Mouse (Mus musculus) spleen, adult 12 weeks (tissue): ENCODE data around the gene Rps19.
A peak's percentile ranks its signal among the peaks of the same experiment; 100 is the strongest.

Experiments
- DNase-seq: peaks from one replicate; pipeline ENCODE4 v3.0.0; 2022; ENCODE audit warnings: low spot score

Rps19 gene

DNA sequence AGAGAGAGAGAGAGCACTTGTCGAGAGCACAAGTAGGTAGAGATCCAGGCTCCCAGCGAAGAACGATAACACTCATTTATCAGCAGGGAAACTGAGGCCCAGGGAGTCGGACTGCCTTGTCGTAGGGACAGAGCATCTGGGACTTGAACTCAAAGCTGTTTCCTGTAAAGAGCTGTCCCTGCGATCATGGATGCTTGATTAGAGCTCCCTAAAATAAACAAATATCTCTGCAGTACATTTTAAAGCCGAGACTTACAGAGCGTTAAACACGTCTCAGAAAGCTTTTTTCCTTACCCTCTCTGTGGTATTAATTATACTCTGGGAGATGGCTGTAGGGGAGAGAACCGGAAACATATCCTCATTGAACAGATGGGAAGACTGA is 19.3 kb downstream of the Rps19 start:
- no peak for DNase-seq

DNA sequence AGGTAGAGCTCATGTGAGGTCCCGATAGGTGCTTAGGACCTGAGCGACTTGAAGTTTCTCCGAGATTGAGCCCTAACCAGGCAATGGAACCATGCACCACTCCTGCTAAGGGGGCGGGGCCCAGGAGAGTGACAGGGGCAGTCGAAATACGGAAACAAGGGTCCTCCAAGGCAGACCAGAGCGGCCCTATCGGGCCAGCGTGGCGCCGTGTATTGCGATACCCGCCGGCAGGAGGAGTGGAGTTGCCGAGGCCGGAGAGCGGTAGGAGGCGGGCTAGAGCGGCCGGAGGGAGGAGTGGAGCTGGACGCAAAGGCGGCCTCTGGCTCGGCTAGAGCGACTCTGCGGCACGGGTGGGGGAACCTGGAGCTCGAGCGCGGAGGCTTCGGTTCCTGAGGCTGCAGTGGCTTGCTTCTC is 19.9 kb downstream of the Rps19 start:
- peak; percentile 93 for DNase-seq

DNA sequence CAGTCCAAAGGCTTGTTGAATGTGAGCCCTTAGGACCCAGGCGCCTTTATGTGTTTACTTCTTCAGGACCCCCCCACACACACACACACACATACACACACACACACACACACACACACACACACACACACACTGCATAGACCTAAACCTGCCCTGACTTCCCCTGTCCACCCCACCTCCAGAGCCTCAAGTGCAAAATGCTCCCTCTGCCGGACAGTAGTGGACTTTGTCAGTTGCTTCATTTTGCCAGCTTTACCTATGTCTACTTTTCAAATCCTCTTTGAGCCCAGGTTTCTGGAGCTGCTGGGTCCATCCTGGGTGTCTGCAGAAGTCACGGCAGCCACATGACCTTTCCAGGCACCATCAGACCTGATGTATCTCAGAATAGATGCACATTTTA is 20.8 kb downstream of the Rps19 start:
- peak; percentile 66 for DNase-seq

DNA sequence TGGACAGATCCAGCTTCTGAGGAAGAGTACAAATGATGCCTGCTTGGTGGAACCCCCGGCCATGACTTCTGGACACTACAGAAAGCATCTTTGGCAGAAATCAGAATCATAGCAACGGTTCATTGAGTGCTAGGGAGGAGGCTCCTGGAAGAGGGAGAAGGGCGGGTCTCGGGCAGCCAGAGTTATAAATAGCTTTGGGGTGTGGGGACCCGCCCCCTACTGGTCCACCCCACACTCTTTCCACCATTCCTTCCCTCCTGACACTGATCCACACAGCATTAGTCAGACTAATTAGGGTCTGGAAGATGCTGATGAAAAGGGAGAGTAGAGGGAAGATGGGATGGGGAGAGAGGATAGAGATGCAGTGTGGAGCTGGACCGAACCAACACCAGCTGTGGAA is 22.4 kb downstream of the Rps19 start:
- no peak for DNase-seq

DNA sequence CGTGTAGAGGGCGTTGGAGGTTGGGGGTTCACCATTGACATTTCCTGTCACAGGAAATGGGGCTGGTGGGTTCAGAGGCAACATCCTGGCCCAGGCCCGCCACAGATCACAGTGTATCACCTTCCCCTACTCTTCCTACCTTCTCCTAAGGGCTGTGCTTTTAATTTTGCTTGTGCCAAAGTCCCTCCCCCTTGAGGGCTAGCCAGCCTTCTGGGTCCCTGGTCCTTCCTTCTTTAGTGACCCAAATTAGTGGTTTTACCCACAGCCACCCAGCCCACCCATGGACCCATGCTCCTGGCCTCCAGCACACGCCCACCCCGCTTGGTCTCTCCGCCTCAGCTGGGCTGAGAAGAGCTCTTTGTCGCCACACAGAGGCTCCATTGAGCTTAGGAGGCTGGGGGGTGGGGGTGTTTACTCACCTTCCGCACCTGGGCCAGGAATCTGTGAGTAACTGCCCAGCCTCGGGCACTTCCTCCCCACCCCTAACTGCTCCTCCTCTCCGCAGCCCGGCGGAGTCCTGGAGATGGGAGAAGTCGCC is 23.1 kb downstream of the Rps19 start:
- peak; percentile 32 for DNase-seq

DNA sequence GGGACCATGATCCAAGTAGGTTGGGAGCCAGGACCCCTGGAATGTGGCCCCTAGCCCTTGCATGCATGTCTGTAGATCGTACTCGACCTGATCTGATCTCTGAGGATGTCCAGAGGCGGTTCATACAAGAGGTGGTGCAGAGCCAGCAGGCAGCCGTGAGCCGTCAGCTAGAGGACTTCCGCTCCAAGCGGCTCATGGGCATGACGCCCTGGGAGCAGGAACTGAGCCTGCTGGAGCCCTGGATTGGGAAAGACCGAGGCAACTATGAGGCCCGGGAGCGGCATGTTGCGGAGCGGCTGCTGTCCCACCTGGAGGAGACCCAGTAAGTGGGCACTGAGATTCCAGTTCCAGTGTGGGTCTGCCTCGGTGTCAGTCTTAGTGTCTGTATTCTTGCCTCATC is 28.3 kb downstream of the Rps19 start:
- DNase-seq = no peak

DNA sequence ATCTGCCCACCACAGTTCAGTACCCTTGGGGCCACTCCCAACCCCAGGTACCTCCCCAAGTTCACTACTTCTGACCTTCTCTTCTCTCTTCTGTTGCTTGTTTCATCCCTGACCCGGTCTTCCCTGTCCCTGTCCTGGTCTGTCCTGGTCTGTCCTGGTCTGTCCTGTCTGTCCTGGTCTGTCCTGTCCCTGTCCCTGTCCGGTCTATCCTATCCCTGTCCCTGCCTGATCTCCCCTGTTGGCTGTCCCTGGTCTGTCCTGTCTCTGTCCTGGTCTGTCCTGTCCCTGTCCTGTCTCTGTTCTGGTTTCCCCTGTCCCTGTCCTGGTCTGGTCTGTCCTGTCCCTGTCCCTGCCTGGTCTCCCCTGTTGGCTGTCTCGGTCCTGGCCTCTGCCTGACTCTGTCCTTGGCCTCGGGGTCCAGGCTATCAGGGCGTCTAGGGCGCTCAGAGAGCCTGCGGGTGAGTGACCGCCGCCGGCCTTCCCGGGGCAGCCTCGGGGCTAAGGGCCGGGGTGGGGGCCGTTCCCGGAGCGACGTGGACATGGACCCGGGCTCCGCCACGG is 34.7 kb downstream of the Rps19 start:
- no peak for DNase-seq

DNA sequence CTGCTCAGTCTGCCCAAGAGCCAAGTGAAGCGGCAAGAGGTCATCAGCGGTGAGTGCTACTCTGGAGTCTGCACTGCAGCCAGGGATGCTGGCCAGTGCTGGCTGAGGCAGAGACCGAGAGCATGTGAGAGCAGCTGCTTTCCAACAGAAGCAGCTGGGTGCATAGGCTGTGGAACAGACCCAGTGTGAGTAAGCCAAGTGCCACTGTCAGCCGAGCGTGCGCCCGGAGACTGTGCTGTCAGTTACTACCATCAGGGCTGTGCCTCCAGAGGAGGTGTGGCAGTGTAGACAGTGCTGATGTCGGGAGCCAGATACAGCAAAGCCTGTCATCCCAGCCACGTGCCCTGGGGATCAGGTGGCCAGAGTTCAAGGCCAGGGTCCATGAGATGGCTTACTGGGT is 35.6 kb downstream of the Rps19 start:
- DNase-seq = no peak

DNA sequence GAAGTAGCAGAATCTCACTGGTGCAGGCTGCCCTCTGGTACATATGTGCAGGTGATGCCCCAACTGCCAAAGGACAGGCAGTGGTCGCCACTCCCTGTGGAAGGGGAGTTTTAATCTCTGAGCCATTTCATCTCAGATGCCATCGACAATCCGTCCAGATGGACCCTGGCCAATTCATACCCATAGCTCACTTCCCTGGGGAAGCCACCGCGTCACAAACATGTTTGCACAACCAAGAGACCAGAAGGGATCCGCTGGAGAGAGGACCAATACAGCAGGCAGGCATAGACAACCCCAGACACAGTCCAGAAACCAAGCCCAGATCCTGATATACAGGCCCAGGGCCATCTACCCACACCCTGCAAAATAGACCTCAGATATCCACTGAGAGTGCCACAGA is 46.3 kb downstream of the Rps19 start:
- DNase-seq = no peak

DNA sequence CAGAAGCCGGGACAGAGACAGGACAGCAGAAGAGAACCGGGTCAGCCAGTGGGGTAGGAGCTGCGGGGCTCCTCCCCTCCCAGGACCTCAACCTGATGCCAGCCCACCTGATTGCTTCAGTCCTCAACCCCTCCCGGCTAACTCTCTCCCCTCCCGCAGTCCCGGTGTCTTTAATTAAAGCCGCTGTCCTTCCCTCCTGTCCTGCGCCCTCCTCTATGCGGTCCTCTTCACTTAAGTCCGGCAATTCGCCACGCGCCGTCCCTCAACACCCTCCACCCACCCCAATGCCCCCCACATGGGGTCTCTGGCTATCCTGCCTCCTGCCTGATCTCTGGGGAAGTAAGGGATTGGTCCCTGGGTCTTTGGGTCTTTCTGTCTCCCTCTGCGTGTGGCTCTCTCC is 47.5 kb downstream of the Rps19 start:
- DNase-seq = no peak
